Mouse (Mus musculus) gastrocnemius, adult 8-10 months (tissue): Measurements from ENCODE around the gene Elovl4. TPM values are rescaled to one million over a fixed set of nuclear protein-coding genes. Genes with fewer than 3 reads are reported as not detected.

ENCODE experiments used
- DNase-seq, 2 experiments: peaks; one replicate each; pipeline ENCODE4 v3.0.0; 2022; ENCODE audit warnings: low spot score in 2 of 2
- total RNA-seq, 4 experiments: library from RNA; stranded (reverse); gene quantifications; 2 replicates each; pipeline ENCODE4 v1.2.4; 2022

The Elovl4 gene
- total RNA-seq: under 1 TPM in 3 of 4 experiments, not detected in 1; 0.12 to 0.35 (median 0.12) TPM

DNA sequence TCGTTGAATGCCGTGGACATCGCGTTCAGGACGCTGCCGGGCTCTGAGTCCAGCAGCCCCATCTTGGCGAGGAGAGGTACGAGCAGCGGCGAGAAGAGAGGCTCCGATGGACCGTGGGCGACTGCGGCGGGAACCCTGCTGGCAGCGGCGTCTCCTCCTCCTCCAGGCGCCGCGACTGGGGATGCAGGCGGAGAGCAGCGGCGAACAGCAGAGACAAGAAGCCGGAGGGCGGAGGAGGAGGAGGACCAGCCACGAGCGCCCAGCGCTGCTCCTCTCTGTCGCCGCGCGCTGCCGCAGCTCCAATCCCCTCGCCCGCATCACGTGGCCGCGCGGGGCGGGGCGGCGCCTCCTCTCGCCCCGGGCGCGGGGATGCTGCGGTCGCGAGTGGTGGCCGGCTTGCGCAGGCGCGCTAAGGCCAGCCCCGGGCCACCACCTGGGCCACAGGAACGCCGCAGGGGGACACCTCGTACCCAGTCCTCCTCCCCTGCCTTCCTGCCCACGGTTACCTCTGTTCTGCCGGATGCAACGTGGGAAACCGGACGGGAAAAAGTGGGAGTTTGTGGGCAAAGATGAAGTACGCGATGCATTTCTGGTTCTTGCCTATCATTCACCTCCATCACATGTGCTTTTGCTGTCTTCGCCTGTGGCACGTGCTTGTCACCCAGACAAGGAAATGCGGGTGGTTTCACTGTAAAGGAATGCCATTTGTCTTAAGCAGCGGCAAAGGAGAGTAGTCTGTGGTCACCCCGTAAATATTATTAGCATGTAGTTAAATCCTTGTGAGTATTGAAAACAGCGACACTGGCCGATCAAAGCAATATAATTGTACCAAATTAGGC lies at the start of gene Elovl4:
Gene Elovl4, minus strand, starts transcription at position 301 of the 839 bp plus-strand sequence.
- peak; percentile 4 to 23 for DNase-seq

DNA sequence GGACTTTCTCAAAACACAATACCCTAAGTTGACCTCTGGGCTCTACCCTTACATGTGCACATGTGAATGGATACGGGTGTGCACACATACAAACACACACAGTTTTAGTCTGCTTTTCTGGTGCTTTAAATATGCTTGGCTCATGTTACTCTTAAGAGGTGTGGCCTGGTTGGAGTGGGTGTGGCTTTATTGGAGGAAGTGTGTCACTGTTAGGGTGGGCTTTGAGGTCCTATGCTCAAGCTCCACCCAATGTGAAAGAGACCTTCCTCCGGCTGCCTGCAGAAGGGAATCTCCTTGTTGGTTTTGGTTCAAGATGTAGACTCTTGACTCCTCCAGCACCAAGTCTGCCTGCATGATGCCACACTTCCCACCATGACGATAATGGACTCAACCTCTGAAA lies 46.4 kb upstream of the Elovl4 start:
- DNase-seq: no peak

DNA sequence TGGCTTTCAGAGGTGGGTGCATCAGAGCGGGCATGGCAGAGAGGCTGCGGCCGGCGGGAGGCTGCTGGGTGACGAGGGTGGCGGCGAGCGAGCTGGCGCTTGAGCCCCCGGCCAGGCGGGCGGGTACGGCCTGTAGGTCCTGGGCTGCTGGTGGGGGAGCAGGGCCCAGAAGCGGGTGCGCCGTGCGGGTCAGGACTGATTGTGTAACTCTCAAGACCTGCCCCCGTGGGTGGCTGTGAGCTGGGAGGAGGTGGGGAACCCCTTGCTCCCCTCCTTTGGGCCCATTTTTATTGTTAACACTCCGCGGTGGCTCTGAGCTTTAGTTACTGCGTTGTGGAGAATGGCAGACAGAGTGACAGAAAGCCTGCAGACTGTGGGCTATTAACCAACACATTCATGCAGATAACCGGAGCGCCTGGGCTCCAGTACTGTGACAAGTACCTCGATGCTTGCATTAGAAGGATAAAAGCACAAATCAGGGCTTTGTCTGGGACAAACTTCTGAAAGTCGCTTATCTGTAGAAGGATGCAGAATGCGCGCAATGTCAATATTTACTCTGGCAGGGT lies 28.8 kb upstream of the Elovl4 start:
- DNase-seq: no peak

GRCm38 (mm10) chr9:83833811-83834747 lies 28.0 kb upstream of the Elovl4 start, which contains the start of gene Ttk:
Gene Ttk, plus strand, starts transcription at chr9:83834689.
- DNase-seq: peak; percentile 74 to 83

DNA sequence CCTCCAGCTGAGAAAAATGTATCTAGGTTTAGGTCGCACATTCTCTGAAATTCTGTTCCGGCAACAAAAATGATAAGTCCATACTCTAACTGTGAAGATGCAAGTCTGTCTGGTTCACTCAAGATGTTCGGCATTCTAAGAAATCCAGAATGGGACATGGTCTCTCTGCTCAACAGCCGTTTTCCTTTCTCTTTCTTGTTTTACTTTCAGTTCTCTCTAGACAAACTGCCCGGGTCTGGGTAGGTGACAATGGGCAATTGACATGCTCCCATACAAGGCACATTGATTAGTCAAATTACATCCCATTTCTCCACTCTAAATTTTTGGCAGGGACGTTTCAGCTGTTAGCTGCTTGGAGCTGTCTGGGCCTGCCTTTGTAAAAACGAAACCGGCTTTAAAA lies 25.1 kb upstream of the Elovl4 start:
- DNase-seq: no peak

DNA sequence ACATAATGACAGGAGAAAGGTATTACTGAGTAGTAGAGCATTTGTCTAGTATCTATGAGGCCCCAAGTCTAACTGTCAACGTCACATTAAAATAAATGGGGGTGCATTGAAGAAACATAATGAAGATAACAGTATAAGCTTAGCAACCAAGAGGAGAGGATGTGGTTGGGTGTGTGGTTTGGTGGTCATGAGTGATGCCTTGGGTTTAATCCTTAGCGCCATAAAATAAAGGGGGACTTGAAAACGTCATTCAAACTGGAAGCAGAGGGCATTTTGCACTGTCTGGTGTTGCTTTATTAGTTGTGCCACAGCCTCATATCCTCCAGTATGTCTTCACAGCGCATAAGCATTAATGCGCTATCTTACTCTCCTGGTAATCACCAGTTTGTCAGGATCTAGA lies 23.8 kb upstream of the Elovl4 start:
- DNase-seq: no peak

GRCm38 (mm10) chr9:83822925-83823324 lies 16.8 kb upstream of the Elovl4 start:
- no peak for DNase-seq

GRCm38 (mm10) chr9:83820976-83821375 lies 14.9 kb upstream of the Elovl4 start:
- DNase-seq: no peak

- no peak for DNase-seq
Measured at GRCm38 (mm10) chr9:83819188-83819587, 13.1 kb upstream of the Elovl4 start.

- no peak for DNase-seq
Measured at GRCm38 (mm10) chr9:83807562-83807961, 1.5 kb upstream of the Elovl4 start.

- DNase-seq: no peak
Measured at GRCm38 (mm10) chr9:83805164-83805976, 707 bp downstream of the Elovl4 start.

DNA sequence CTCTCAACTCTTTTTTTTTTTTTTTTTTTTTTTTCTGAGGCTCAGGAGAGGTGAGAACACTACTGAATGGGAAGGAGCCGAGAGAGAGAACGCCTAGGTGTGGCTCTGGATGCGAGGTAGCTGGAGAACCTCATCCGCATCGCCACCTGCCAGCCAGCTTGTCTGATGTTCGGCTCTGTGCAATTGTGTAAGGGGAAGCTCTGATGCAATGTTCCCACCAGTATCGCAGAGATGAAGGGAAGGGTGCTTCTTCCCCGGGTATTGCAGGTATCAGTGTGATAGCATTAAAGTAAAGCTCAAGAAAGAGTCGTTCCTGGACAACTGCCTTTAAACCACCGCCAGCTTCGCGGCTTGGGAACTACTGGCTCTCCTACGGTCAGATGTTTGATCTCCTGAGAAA lies 1.7 kb downstream of the Elovl4 start:
- DNase-seq: no peak

GRCm38 (mm10) chr9:83797898-83798297 lies 8.2 kb downstream of the Elovl4 start:
- no peak for DNase-seq

DNA sequence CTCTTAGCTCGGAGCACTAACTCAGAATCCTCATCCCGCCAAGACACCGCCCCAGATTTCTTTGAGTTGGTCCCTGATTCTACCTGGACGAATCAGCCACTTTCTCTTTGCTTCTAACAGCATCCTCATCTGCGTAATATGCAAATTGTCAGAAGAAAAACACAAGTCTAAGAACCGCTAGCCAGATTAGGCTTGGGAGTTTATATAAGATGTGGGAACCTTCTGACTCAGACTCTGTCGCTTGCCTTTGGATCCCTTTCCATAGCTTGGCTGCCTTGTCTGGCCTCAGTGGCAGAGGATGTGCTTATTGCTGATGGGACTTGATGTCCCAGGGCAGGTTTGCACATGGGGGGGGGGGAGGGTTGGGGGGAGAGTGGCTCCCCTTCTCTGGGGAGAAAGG lies 9.2 kb downstream of the Elovl4 start:
- no peak for DNase-seq

DNA sequence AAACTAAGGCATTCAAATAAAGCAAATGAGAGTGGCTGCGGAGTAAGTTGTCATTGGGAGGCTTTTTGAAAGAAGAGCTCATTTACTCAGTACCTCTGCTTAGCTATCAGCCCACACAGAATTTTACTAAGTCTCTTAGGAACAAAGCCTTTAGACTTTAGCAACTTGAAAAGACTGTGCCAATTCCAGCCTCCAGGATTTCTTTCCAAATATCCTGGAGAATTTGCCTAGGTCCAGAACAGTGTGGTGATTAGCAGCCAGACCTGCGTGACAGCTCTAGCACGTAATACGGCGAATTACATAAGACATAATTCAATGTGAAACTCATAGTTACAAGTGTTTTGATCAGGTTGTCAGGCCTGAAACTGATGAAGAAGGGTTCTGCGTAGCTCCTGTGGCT lies 16.8 kb downstream of the Elovl4 start:
- DNase-seq: no peak

DNA sequence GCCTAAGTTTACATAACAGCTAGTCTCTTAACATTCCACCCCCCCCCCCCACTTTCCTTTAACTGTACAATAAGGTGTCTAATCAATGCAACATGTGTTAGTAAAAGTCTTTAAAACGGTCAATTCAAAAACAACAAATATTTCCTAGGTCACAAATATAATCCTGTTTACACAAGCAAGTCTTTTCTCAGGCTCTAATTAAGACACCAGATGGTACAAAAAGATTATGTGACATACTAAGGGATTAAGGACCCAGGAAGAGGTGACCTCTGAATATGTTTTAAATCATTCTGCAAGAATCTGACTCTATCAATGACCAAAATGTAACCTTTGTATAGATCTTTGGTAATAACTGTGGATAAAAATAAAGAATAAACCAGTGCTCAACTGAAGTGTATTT lies 20.6 kb downstream of the Elovl4 start:
- DNase-seq: no peak

- no peak for DNase-seq
Measured at GRCm38 (mm10) chr9:83778317-83778960, 27.6 kb downstream of the Elovl4 start.

DNA sequence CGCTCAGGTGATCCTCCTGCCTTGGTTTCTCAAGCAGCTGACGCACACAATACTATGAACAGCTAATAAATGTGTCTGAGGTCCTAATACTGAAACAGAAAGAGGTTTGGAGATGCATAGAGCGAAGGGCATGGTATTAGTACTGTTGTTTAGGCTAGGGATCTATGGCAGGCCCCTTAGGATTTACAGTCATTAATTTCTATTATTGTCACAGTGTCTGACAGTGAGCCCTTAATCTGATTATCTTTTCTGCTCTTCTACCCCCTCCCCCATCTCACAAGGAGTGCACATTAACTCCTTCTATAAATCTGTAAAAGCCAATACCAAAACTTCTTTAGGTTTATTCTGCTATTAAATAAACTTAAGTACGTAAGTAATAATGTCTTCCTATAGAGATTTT lies 44.8 kb downstream of the Elovl4 start:
- no peak for DNase-seq

DNA sequence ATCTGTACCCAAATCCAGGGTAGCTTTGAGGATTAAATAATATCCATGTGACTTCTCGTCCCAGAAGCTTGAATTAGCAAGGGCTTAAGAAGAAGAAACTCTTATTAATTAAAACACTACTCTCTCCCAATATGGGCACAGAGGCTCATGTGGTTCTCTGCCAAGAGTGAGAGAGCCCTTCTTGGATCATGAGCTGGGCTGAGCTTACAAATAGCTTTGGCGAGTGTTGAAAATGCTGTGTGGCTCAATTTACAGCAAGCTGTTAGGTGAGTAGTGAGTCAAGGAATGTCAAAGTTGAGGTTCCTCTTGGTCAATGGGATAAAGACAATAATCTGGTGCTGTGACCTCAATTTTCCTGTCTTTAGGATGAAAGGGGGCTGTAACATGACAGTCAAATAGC lies 74.2 kb downstream of the Elovl4 start:
- DNase-seq: no peak

DNA sequence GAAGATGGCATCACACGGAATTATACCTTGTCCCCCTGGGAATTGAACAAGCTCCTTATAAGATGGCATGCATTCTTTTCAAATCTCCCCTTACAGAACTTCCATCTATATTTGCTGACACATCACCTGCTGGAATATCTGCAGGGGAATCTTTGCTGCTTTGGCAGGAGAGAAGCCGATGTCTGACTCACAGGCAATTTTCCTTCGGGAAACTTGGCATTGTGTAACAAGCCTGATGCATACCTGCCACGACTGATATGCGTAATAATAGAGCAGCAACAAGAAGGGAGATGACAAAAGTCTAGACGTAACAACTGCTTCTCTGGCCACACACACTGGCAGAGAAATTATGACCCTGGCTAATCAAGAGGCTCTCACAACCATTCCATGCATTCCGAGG lies 75.2 kb downstream of the Elovl4 start:
- DNase-seq: no peak
